Mouse (Mus musculus): ENCODE data around the gene Fndc3a. TPM values are rescaled to one million over a fixed set of nuclear protein-coding genes. Genes with fewer than 3 reads are reported as not detected.

Gene Fndc3a
- polyA plus RNA-seq, 1 experiment from 2014 or later = 46.6 TPM

DNA sequence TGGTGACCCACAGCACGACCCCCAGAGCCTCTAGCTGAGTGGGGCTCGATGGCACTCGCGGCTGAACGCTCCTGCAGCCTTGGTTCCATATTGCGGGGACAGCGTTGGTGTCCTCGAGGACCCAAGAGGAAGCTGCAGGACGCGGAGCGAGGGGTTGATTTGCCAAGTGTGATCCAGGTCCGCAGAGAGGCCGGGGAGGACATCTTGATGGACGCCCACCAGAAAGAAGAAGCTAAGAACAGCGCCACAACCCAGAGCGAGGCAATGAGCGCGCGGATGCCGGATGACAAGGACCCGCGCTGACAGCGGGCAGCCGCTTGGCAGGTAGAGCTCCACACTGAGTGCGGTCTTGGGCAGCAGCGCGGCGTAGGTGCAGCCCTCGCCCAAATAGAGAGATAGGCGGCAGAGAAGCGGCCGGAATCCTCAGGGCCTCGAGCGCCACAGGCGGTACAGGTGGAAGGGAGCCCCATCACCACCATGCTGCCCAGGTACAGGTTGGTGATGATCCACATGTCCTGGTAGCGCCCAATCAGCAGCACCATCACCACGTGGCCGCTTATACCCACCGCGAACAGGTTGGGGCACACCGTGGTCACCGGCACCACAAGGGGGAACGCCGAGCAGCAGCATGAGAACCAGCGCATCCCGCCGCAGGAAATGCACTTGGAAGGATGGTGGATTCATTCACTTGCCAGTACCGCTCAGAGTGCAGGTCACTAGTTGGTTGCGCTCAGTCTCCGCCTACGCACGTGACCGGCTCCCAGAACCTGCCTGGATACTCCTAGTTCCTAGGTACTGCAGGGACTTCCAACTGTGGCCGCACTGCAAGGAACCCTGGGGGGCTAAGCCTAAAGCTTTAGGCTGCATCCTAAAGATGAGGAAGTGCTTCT, 177.5 kb downstream of the Fndc3a start:
- H3K9ac ChIP-seq = peak overlapping the region; percentile 67
- H3K9me3 ChIP-seq (ENCODE audit: control insufficient read depth, low read length) = no peaks in the 10 kb centered on the region
- H3K36me3 ChIP-seq (replicated peaks; ENCODE audit: control insufficient read depth, insufficient read depth) = 0 out of 2 replicates have a peak, but pooled peaks cover 5% of the 10 kb centered on the region
- peak overlapping the region; percentile 96 for H3K4me2 ChIP-seq (replicated peaks)
- H3K4me3 ChIP-seq (replicated peaks; ENCODE audit: low read length) = peak overlapping the region; percentile 49
- WGBS = 6% methylated on average over 54 of the region's 54 CpGs
- ATAC-seq (ENCODE audit: low FRiP score) (peak; percentile 90), DNase-seq (ENCODE audit: low spot score) (peak; percentile 57)
- no peak overlapping the region for H3K27ac ChIP-seq
- H3K27me3 ChIP-seq (ENCODE audit: control insufficient read depth, insufficient read depth, low read length) = peaks cover 28% of the 10 kb centered on the region
- H3K4me1 ChIP-seq (replicated peaks; ENCODE audit: control insufficient read depth, insufficient read depth, low read length) = no peaks in the 10 kb centered on the region

DNA sequence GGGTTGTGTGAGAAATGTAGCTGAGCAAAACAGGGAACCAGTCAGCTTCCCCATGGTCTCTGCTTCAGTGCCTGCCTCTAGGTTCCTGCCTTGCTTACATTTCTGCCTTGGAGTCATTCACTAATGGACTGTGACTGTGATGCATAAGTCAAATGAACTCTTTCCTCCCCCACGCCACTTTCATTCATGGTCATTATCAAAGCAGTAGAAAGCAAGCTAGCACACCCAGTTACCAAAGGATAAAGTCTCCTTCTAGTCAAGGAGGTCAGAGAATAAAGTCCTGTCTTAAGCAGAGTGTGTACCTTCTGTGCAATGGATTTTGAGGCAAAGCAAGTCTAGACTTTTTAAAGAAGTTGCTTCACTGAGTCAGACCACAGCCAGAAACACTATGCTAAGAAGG, 182.7 kb downstream of the Fndc3a start:
- Histone ChIP-seq H3K9ac (no peak overlapping the region), H3K4me2 (replicated peaks) (no peak overlapping the region), H3K4me3 (replicated peaks; ENCODE audit: low read length) (no peak overlapping the region), H3K27ac (no peak overlapping the region), H3K4me1 (replicated peaks; ENCODE audit: control insufficient read depth, insufficient read depth, low read length) (no peaks in the 10 kb centered on the region), H3K9me3 (ENCODE audit: control insufficient read depth, low read length) (no peaks in the 10 kb centered on the region), H3K27me3 (ENCODE audit: control insufficient read depth, insufficient read depth, low read length) (peaks cover 18% of the 10 kb centered on the region), H3K36me3 (replicated peaks; ENCODE audit: control insufficient read depth, insufficient read depth) (no peaks in the 10 kb centered on the region)
- no peak for DNase-seq (ENCODE audit: low spot score)
- ATAC-seq (ENCODE audit: low FRiP score) = no peak
- 69% methylated on average over 1 of the region's 1 CpGs for WGBS

- Histone ChIP-seq H3K4me2 (replicated peaks) (no peak overlapping the region), H3K4me1 (replicated peaks; ENCODE audit: control insufficient read depth, insufficient read depth, low read length) (no peaks in the 10 kb centered on the region), H3K9me3 (ENCODE audit: control insufficient read depth, low read length) (no peaks in the 10 kb centered on the region), H3K27ac (no peak overlapping the region), H3K36me3 (replicated peaks; ENCODE audit: control insufficient read depth, insufficient read depth) (no peaks in the 10 kb centered on the region), H3K9ac (no peak overlapping the region), H3K27me3 (ENCODE audit: control insufficient read depth, insufficient read depth, low read length) (no peaks in the 10 kb centered on the region), H3K4me3 (replicated peaks; ENCODE audit: low read length) (no peak overlapping the region)
- no peak for ATAC-seq (ENCODE audit: low FRiP score)
- WGBS = 71% methylated on average over 2 of the region's 2 CpGs
- DNase-seq (ENCODE audit: low spot score) = no peak
Observed at GRCm38 (mm10) chr14:72519561-72519960, 190.2 kb downstream of the Fndc3a start.

GRCm38 (mm10) chr14:72518786-72519185, 191.0 kb downstream of the Fndc3a start:
- H3K36me3 ChIP-seq (replicated peaks; ENCODE audit: control insufficient read depth, insufficient read depth) = no peaks in the 10 kb centered on the region
- H3K4me3 ChIP-seq (replicated peaks; ENCODE audit: low read length) = no peak overlapping the region
- H3K27ac ChIP-seq = no peak overlapping the region
- H3K27me3 ChIP-seq (ENCODE audit: control insufficient read depth, insufficient read depth, low read length) = no peaks in the 10 kb centered on the region
- no peak overlapping the region for H3K4me2 ChIP-seq (replicated peaks)
- H3K4me1 ChIP-seq (replicated peaks; ENCODE audit: control insufficient read depth, insufficient read depth, low read length) = no peaks in the 10 kb centered on the region
- H3K9ac ChIP-seq = no peak overlapping the region
- DNase-seq (ENCODE audit: low spot score) (no peak), ATAC-seq (ENCODE audit: low FRiP score) (no peak)
- H3K9me3 ChIP-seq (ENCODE audit: control insufficient read depth, low read length) = no peaks in the 10 kb centered on the region
- WGBS = 86% methylated on average over 6 of the region's 6 CpGs

GRCm38 (mm10) chr14:72516376-72516775, 193.4 kb downstream of the Fndc3a start:
- Histone ChIP-seq H3K9me3 (ENCODE audit: control insufficient read depth, low read length) (no peaks in the 10 kb centered on the region), H3K27me3 (ENCODE audit: control insufficient read depth, insufficient read depth, low read length) (no peaks in the 10 kb centered on the region), H3K36me3 (replicated peaks; ENCODE audit: control insufficient read depth, insufficient read depth) (no peaks in the 10 kb centered on the region), H3K4me2 (replicated peaks) (no peak overlapping the region), H3K4me3 (replicated peaks; ENCODE audit: low read length) (no peak overlapping the region), H3K4me1 (replicated peaks; ENCODE audit: control insufficient read depth, insufficient read depth, low read length) (no peaks in the 10 kb centered on the region), H3K27ac (no peak overlapping the region), H3K9ac (no peak overlapping the region)
- ATAC-seq (ENCODE audit: low FRiP score) (peak; percentile 69; the same call in 1 of the 2 replicates), DNase-seq (ENCODE audit: low spot score) (peak; percentile 77)
- 23% methylated on average over 5 of the region's 5 CpGs for WGBS

GRCm38 (mm10) chr14:72506723-72507420, 202.9 kb downstream of the Fndc3a start:
- peaks cover 5% of the 10 kb centered on the region; the same call in 1 of the 2 replicates for H3K27me3 ChIP-seq (ENCODE audit: control insufficient read depth, insufficient read depth, low read length)
- 0 out of 2 replicates have a peak overlapping the region, but pooled peaks have one; percentile 16 for H3K9ac ChIP-seq
- no peaks in the 10 kb centered on the region for H3K4me1 ChIP-seq (replicated peaks; ENCODE audit: control insufficient read depth, insufficient read depth, low read length)
- no peaks in the 10 kb centered on the region for H3K9me3 ChIP-seq (ENCODE audit: control insufficient read depth, low read length)
- H3K4me3 ChIP-seq (replicated peaks; ENCODE audit: low read length) = peak overlapping the region; percentile 25
- H3K4me2 ChIP-seq (replicated peaks) = peak overlapping the region; percentile 50
- H3K36me3 ChIP-seq (replicated peaks; ENCODE audit: control insufficient read depth, insufficient read depth) = no peaks in the 10 kb centered on the region
- DNase-seq (ENCODE audit: low spot score) = no peak
- WGBS = 18% methylated on average over 11 of the region's 11 CpGs
- no peak for ATAC-seq (ENCODE audit: low FRiP score)
- no peak overlapping the region for H3K27ac ChIP-seq

GRCm38 (mm10) chr14:72506018-72506722, 203.6 kb downstream of the Fndc3a start:
- WGBS = 9% methylated on average over 12 of the region's 12 CpGs
- ATAC-seq (ENCODE audit: low FRiP score) = peak; percentile 51; the same call in 1 of the 2 replicates
- H3K27ac ChIP-seq = no peak overlapping the region
- no peaks in the 10 kb centered on the region for H3K36me3 ChIP-seq (replicated peaks; ENCODE audit: control insufficient read depth, insufficient read depth)
- no peaks in the 10 kb centered on the region for H3K4me1 ChIP-seq (replicated peaks; ENCODE audit: control insufficient read depth, insufficient read depth, low read length)
- peak overlapping the region; percentile 25 for H3K4me3 ChIP-seq (replicated peaks; ENCODE audit: low read length)
- peaks cover 5% of the 10 kb centered on the region; the same call in 1 of the 2 replicates for H3K27me3 ChIP-seq (ENCODE audit: control insufficient read depth, insufficient read depth, low read length)
- H3K4me2 ChIP-seq (replicated peaks) = peak overlapping the region; percentile 50
- DNase-seq (ENCODE audit: low spot score) = no peak
- H3K9me3 ChIP-seq (ENCODE audit: control insufficient read depth, low read length) = no peaks in the 10 kb centered on the region
- H3K9ac ChIP-seq = 0 out of 2 replicates have a peak overlapping the region, but pooled peaks have one; percentile 16

GRCm38 (mm10) chr14:72504985-72505384, 204.8 kb downstream of the Fndc3a start:
- H3K4me3 ChIP-seq (replicated peaks; ENCODE audit: low read length) = no peak overlapping the region
- H3K27me3 ChIP-seq (ENCODE audit: control insufficient read depth, insufficient read depth, low read length) = peaks cover 5% of the 10 kb centered on the region; the same call in 1 of the 2 replicates
- no peaks in the 10 kb centered on the region for H3K36me3 ChIP-seq (replicated peaks; ENCODE audit: control insufficient read depth, insufficient read depth)
- no peaks in the 10 kb centered on the region for H3K9me3 ChIP-seq (ENCODE audit: control insufficient read depth, low read length)
- no peaks in the 10 kb centered on the region for H3K4me1 ChIP-seq (replicated peaks; ENCODE audit: control insufficient read depth, insufficient read depth, low read length)
- no peak overlapping the region for H3K9ac ChIP-seq
- DNase-seq (ENCODE audit: low spot score) (no peak), ATAC-seq (ENCODE audit: low FRiP score) (no peak)
- WGBS = 92% methylated on average over 1 of the region's 1 CpGs
- no peak overlapping the region for H3K27ac ChIP-seq
- no peak overlapping the region for H3K4me2 ChIP-seq (replicated peaks)

DNA sequence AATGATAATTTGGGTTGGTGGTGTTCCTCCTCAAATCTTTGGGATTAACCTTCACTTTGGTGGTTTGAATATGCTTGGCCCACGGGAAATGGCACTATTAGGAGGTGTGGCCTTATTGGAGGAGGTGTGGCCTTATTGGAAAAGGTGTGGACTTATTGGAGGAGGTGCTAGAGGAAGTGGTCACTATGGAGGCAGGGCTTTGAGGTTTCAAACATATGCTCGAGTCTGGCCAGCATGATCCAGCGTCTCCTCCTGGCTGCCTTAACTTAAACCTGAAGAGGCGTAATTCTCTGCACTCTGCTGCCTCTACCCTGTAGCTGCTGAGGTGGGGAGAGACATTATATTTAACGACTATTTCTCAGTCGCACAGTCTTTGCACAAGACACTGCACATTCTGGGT, 206.6 kb downstream of the Fndc3a start:
- Histone ChIP-seq H3K4me1 (replicated peaks; ENCODE audit: control insufficient read depth, insufficient read depth, low read length) (no peaks in the 10 kb centered on the region), H3K9ac (no peak overlapping the region), H3K4me2 (replicated peaks) (no peak overlapping the region), H3K9me3 (ENCODE audit: control insufficient read depth, low read length) (no peaks in the 10 kb centered on the region), H3K27ac (no peak overlapping the region), H3K27me3 (ENCODE audit: control insufficient read depth, insufficient read depth, low read length) (peaks cover 5% of the 10 kb centered on the region; the same call in 1 of the 2 replicates), H3K4me3 (replicated peaks; ENCODE audit: low read length) (no peak overlapping the region), H3K36me3 (replicated peaks; ENCODE audit: control insufficient read depth, insufficient read depth) (no peaks in the 10 kb centered on the region)
- no peak for DNase-seq (ENCODE audit: low spot score)
- ATAC-seq (ENCODE audit: low FRiP score) = no peak
- 47% methylated on average over 6 of the region's 6 CpGs for WGBS
